Mouse (Mus musculus) liver, adult 2 months (tissue): Measurements from ENCODE around the gene Nudc.

ENCODE experiments used
- CTCF ChIP-seq: fragments of 200-500 bp; IDR thresholded peaks from 2 replicates; pipeline ENCODE4 v1.5.1; 2011; ENCODE audit warnings: low read depth, low read length, control low read depth
- POLR2A ChIP-seq: fragments of 200-500 bp; IDR thresholded peaks from 2 replicates; pipeline ENCODE4 v1.6.1; 2011; ENCODE audit warnings: low read length, control low read depth; ENCODE audit not compliant: insufficient read depth; ENCODE audit errors: extremely low read depth

GRCm38 (mm10) chr4:133488619-133489392 lies 57.0 kb downstream of the Nudc start:
- TF ChIP-seq CTCF: no peak
- TF ChIP-seq POLR2A: no peak
